ENCODE assay signal across 20 mouse cellular contexts in genomic region chr12:6132451-6132850, GRCm38 (mm10).
DNase-seq lines count a peak whose midpoint lies in the region; ATAC-seq lines count a peak whose summit lies in the region.
"Had no signal": no experiment of that assay in that cellular context is flagged by ENCODE, and none has a peak within 500 bp of the region (broad histone marks: within the 10 kb centered on the region; RNA-seq: fewer than 3 reads in every experiment).

No protein-coding gene starts in this region.

- intact Hi-C loops in heart, postnatal 14 days (cut with DNase I), result no loop called here

- H3K9me3 ChIP-seq in heart, embryonic 12.5 days (replicated peaks), result no peaks in the 10 kb centered on the region
- H3K9me3 ChIP-seq: embryonic facial prominence, embryonic 12.5 days; forebrain, embryonic 15.5 days; heart, embryonic 15.5 days; hindbrain, embryonic 10.5 days; intestine, embryonic 15.5 days had no signal

- WGBS in heart, embryonic 12.5 days, result 72% methylated on average over 2 of the region's 2 CpGs

- H3K27ac ChIP-seq in heart, embryonic 12.5 days (ENCODE audit: poor library complexity, severe bottlenecking), result no peak overlapping the region
- H3K27ac ChIP-seq: embryonic facial prominence, embryonic 12.5 days; forebrain, embryonic 15.5 days; heart, embryonic 15.5 days; hindbrain, embryonic 10.5 days; hindbrain, embryonic 14.5 days; intestine, embryonic 15.5 days had no signal

- no peak overlapping the region for H3K4me2 ChIP-seq in heart, embryonic 12.5 days
- H3K4me2 ChIP-seq: embryonic facial prominence, embryonic 12.5 days; forebrain, embryonic 15.5 days; heart, embryonic 15.5 days; hindbrain, embryonic 14.5 days; intestine, embryonic 15.5 days had no signal

- H3K4me3 ChIP-seq in heart, embryonic 12.5 days, result no peak overlapping the region
- H3K4me3 ChIP-seq: embryonic facial prominence, embryonic 12.5 days; forebrain, embryonic 15.5 days; heart, embryonic 15.5 days; hindbrain, embryonic 10.5 days; intestine, embryonic 15.5 days had no signal

- no peaks in the 10 kb centered on the region for H3K36me3 ChIP-seq in heart, embryonic 12.5 days
- H3K36me3 ChIP-seq: embryonic facial prominence, embryonic 12.5 days; forebrain, embryonic 15.5 days; heart, embryonic 15.5 days; hindbrain, embryonic 10.5 days; intestine, embryonic 15.5 days had no signal

- no peaks in the 10 kb centered on the region for H3K4me1 ChIP-seq in heart, embryonic 12.5 days (replicated peaks)
- H3K4me1 ChIP-seq: embryonic facial prominence, embryonic 12.5 days; forebrain, embryonic 15.5 days; heart, embryonic 15.5 days; hindbrain, embryonic 10.5 days; intestine, embryonic 15.5 days had no signal

- H3K9ac ChIP-seq in heart, embryonic 12.5 days, result no peak overlapping the region
- H3K9ac ChIP-seq: embryonic facial prominence, embryonic 12.5 days; forebrain, embryonic 15.5 days; heart, embryonic 15.5 days; hindbrain, embryonic 14.5 days; intestine, embryonic 15.5 days had no signal

- ATAC-seq in heart, embryonic 12.5 days (ENCODE audit: insufficient number of reproducible peaks, low FRiP score), result no peak
- ATAC-seq: activated CD4-positive, CD25-positive, alpha-beta regulatory T cell, adult 4 months; forebrain, embryonic 15.5 days; intestine, embryonic 15.5 days; Patski had no signal

- H3K27me3 ChIP-seq in heart, embryonic 12.5 days (replicated peaks), result no peaks in the 10 kb centered on the region
- H3K27me3 ChIP-seq: CH12.LX; embryonic facial prominence, embryonic 12.5 days; forebrain, embryonic 15.5 days; heart, embryonic 15.5 days; intestine, embryonic 15.5 days; Patski had no signal

- DNase-seq in cerebellum, postnatal 14 days, result peak; percentile 30 to 48
- no peak for DNase-seq in cerebellum, adult 11-12 months
- peak; percentile 40 for DNase-seq in heart, adult 8-10 months (ENCODE audit: low spot score)
- DNase-seq in brain, adult 2 months (ENCODE audit: low read depth, low spot score), result peak; percentile 48
- peak; percentile 2 to 53 for DNase-seq in heart, postnatal 14 days
- no peak for DNase-seq in right cerebral cortex, adult 18-20 months
- DNase-seq: adrenal gland, postnatal 14 days; cerebellum, adult 11 months; gastrocnemius, postnatal 25 days; kidney, adult 18-20 months had no signal

Comparison
In these comparisons a context has a peak if more than half of its experiments do, and no peak if none do; other contexts are left out.
1. DNase-seq: peak in cerebellum, postnatal 14 days (2 of 2), heart, adult 8-10 months (single experiment), brain, adult 2 months (single experiment) and heart, postnatal 14 days (2 of 2); none in cerebellum, adult 11-12 months (single experiment) and right cerebral cortex, adult 18-20 months (single experiment).